Mouse (Mus musculus): Measurements from ENCODE around the gene Dgcr6.

GRCm38 (mm10) chr16:18052322-18052721 lies 338 bp upstream of the Dgcr6 start:
- TF ChIP-seq CTCF (IDR thresholded peaks at IDR 0.05; ENCODE audit: low read depth): no peak
- no peak for TF ChIP-seq EP300 (optimal IDR thresholded peaks at IDR 0.05)
